Mouse (Mus musculus) heart, embryonic 16.5 days (tissue): ENCODE results near the gene Leprot. TPM values are rescaled to one million over a fixed set of nuclear protein-coding genes. Genes with fewer than 3 reads are reported as not detected.

Experiments used
- ATAC-seq: fragments of 200-750 bp; cut with Nextera tagmentation; replicated peaks from 2 replicates; pipeline ENCODE4 v1.8.0; 2017; ENCODE audit warnings: moderate number of reproducible peaks; ENCODE audit not compliant: insufficient read depth, low FRiP score; ENCODE audit errors: extremely low read depth
- H3K27ac ChIP-seq: fragments of 300-500 bp; sonication (generic); 2 replicates; pipeline ENCODE4 v1.5.1; 2014; ENCODE audit warnings: mild to moderate bottlenecking, low read length, control low read depth, moderate library complexity
- H3K27me3 ChIP-seq: fragments of 300-500 bp; sonication (generic); 2 replicates; pipeline ENCODE4 v1.6.1; 2014; ENCODE audit warnings: low read length, mixed read lengths; ENCODE audit not compliant: control insufficient read depth, insufficient read depth
- H3K36me3 ChIP-seq: fragments of 300-500 bp; sonication (generic); 2 replicates; pipeline ENCODE4 v1.6.1; 2014; ENCODE audit not compliant: control insufficient read depth, insufficient read depth
- H3K4me1 ChIP-seq: fragments of 300-500 bp; sonication (generic); 2 replicates; pipeline ENCODE4 v1.6.1; 2014; ENCODE audit warnings: low read length, mixed read lengths; ENCODE audit not compliant: control insufficient read depth, insufficient read depth
- H3K4me2 ChIP-seq: fragments of 300-500 bp; sonication (generic); 2 replicates; pipeline ENCODE4 v1.6.1; 2014; ENCODE audit warnings: low read depth, mild to moderate bottlenecking, control low read depth, low read length
- H3K4me3 ChIP-seq: fragments of 300-500 bp; sonication (generic); 2 replicates; pipeline ENCODE4 v1.5.1; 2014; ENCODE audit warnings: mild to moderate bottlenecking, control low read depth, low read length
- H3K9ac ChIP-seq: fragments of 300-500 bp; sonication (generic); 2 replicates; pipeline ENCODE4 v1.6.1; 2014; ENCODE audit warnings: low read length, control low read depth
- H3K9me3 ChIP-seq: fragments of 300-500 bp; sonication (generic); replicated peaks from 2 replicates; pipeline ENCODE4 v1.6.1; 2016; ENCODE audit warnings: low read length; ENCODE audit not compliant: control insufficient read depth
- WGBS: fragments of 180-500 bp; shearing (Covaris S2); extraction: QIAGEN DNeasy Blood & Tissue Kit; methylation state at CpG from one replicate; pipeline ENCODE4 v1.1.7; 2014; 5-methylcytosine and 5-hydroxymethylcytosine counted together
- polyA plus RNA-seq: library from polyadenylated mRNA; unstranded; fragments of >200 nt; fragmentation: Nextera tagmentation; extraction: Ambion mirVana; gene quantifications from 2 replicates; pipeline ENCODE4 v1.2.1, GENCODE M21; 2015

Leprot gene
- polyA plus RNA-seq, 1 experiment from 2014 or later = 80.8 TPM

DNA sequence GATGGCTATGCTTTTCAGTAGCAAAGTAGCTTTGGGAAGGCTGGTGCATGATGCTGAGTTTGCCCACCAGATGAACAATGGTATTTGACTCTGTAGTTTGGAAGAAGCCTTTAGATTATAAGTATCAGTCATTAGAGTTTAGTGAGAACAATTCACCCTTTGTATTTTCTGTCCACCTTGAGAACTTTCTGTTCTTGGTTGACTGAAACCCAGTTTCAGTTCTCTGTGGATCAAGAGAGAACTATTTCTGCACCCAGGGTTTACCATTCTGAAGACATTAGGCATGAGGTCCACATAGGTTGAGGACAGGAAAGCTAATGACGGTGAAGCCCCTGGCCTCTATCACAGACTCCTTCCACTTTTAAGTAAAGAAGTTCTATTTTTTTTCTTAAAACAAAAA is 10.0 kb upstream of the Leprot start:
- H3K9ac ChIP-seq = no peak overlapping the region
- no peak overlapping the region for H3K27ac ChIP-seq
- H3K4me1 ChIP-seq = no peaks in the 10 kb centered on the region
- H3K36me3 ChIP-seq = no peaks in the 10 kb centered on the region
- H3K4me3 ChIP-seq = no peak overlapping the region
- H3K9me3 ChIP-seq = no peaks in the 10 kb centered on the region
- WGBS = 80% methylated on average over 1 of the region's 1 CpGs
- ATAC-seq = no peak
- H3K27me3 ChIP-seq = no peaks in the 10 kb centered on the region
- H3K4me2 ChIP-seq = no peak overlapping the region

DNA sequence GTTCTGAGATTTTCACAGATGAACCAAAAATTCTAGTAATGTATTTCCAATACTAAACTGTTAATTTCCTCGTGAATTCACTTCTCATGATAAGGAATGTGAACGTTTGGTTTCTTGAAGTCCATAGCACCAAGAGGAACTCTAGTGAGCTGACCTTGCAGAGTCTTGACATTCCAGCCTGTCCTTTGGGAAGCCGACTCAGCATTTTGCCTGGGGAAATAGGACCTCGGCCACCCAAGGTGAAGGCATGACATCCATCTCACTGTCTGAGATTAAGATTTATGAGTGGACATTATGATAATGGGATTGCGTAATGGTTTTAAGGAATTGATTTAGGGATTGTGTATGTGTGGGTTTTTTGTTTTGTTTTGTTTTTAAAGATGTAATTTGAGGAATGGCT is 6.9 kb upstream of the Leprot start:
- no peaks in the 10 kb centered on the region for H3K4me1 ChIP-seq
- no peaks in the 10 kb centered on the region for H3K27me3 ChIP-seq
- H3K4me2 ChIP-seq = no peak overlapping the region
- no peak for ATAC-seq
- WGBS = 63% methylated on average over 5 of the region's 5 CpGs
- no peak overlapping the region for H3K27ac ChIP-seq
- H3K9ac ChIP-seq = no peak overlapping the region
- no peaks in the 10 kb centered on the region for H3K36me3 ChIP-seq
- H3K9me3 ChIP-seq = no peaks in the 10 kb centered on the region
- no peak overlapping the region for H3K4me3 ChIP-seq

- Histone ChIP-seq H3K4me2 (no peak overlapping the region), H3K4me1 (no peaks in the 10 kb centered on the region), H3K27me3 (no peaks in the 10 kb centered on the region), H3K9ac (no peak overlapping the region), H3K9me3 (no peaks in the 10 kb centered on the region), H3K4me3 (no peak overlapping the region), H3K27ac (no peak overlapping the region), H3K36me3 (no peaks in the 10 kb centered on the region)
- ATAC-seq = no peak
- 80% methylated on average over 6 of the region's 6 CpGs for WGBS
Measured at GRCm38 (mm10) chr4:101642708-101643107, 4.8 kb upstream of the Leprot start.

DNA sequence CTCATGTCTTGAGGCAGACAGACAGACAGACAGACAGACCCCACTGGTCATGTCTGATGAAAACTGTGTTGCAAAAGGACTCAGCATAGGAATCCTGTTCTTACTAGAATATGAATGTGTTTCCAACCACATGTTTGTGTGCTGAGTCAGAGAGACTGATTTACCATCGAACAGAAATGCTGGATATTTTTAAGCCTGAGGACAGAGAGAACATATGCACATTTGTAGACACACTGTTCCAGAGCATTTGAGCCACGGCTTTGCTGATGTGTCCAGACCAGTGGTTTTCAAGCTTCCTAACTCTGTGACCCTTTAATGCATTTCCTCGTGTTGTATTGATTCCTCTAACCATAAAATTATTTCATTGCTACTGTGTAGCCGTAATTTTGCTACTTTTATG is 4.3 kb upstream of the Leprot start:
- H3K4me2 ChIP-seq = no peak overlapping the region
- H3K9me3 ChIP-seq = no peaks in the 10 kb centered on the region
- H3K4me3 ChIP-seq = no peak overlapping the region
- no peak for ATAC-seq
- no peaks in the 10 kb centered on the region for H3K36me3 ChIP-seq
- no peak overlapping the region for H3K9ac ChIP-seq
- peaks cover under 1% of the 10 kb centered on the region; the same call in 1 of the 2 replicates for H3K4me1 ChIP-seq
- 57% methylated on average over 4 of the region's 4 CpGs for WGBS
- H3K27ac ChIP-seq = no peak overlapping the region
- no peaks in the 10 kb centered on the region for H3K27me3 ChIP-seq

DNA sequence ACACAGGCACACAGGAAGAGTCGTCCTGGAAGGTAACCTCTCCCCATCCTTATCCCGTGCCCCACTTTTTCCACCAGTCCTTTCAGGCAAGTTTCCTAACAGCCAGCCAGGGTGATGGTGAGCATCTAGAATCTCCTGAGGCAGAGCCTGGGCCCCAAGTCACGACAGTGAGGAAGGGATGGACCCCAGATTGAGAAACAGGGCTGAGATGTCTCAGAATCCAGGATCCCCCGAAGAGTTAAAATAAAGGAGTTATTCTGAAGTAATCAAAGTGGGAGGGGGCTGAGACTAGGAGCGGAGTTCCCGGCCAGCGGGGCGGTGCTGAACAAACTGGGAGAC is 692 bp upstream of the Leprot start:
- under 1% methylated on average over 8 of the region's 8 CpGs for WGBS
- H3K27me3 ChIP-seq = no peaks in the 10 kb centered on the region
- H3K4me1 ChIP-seq = peaks cover 13% of the 10 kb centered on the region
- peak overlapping the region; percentile 69 for H3K9ac ChIP-seq
- H3K4me3 ChIP-seq = peak overlapping the region; percentile 96
- peak overlapping the region; percentile 75 for H3K4me2 ChIP-seq
- H3K36me3 ChIP-seq = no peaks in the 10 kb centered on the region
- no peak for ATAC-seq
- peak overlapping the region; percentile 75 for H3K27ac ChIP-seq
- H3K9me3 ChIP-seq = no peaks in the 10 kb centered on the region

- peak overlapping the region; percentile 99 for H3K9ac ChIP-seq
- H3K4me1 ChIP-seq = peaks cover 13% of the 10 kb centered on the region
- H3K27me3 ChIP-seq = no peaks in the 10 kb centered on the region
- no peaks in the 10 kb centered on the region for H3K9me3 ChIP-seq
- peak overlapping the region; percentile 97 for H3K27ac ChIP-seq
- peak overlapping the region; percentile 81 for H3K4me2 ChIP-seq
- ATAC-seq = peak; percentile 7
- under 1% methylated on average over 20 of the region's 20 CpGs for WGBS
- H3K36me3 ChIP-seq = no peaks in the 10 kb centered on the region
- peak overlapping the region; percentile 96 for H3K4me3 ChIP-seq
Measured at GRCm38 (mm10) chr4:101647976-101648642, 591 bp downstream of the Leprot start.

DNA sequence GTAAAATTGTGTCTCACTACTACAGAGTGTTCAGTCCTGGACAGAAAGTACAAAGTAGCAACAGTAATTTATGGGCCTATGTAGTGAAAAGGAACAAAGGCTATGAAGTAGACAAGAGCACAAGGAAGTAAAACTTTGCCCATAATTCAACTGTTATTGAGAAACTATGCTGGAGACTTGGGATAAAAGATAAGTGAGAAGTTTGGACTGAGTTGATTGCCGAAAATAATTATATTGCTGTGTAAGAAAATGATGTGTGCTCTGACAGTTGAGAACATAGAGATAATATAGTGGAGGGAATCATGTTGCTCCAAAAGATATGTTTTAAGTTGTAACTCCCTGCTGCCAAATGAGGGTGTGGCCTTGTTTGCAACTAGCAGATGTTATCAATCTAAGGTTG is 1.2 kb downstream of the Leprot start:
- Histone ChIP-seq H3K27ac (peak overlapping the region; percentile 97), H3K4me1 (peaks cover 13% of the 10 kb centered on the region), H3K9ac (peak overlapping the region; percentile 99), H3K27me3 (no peaks in the 10 kb centered on the region), H3K36me3 (no peaks in the 10 kb centered on the region), H3K4me3 (peak overlapping the region; percentile 96), H3K9me3 (no peaks in the 10 kb centered on the region), H3K4me2 (peak overlapping the region; percentile 81)
- WGBS = 58% methylated on average over 1 of the region's 1 CpGs
- ATAC-seq = no peak

GRCm38 (mm10) chr4:101650961-101651360 is 3.4 kb downstream of the Leprot start:
- WGBS = 79% methylated on average over 2 of the region's 2 CpGs
- H3K27me3 ChIP-seq = no peaks in the 10 kb centered on the region

GRCm38 (mm10) chr4:101654256-101654655 is 6.7 kb downstream of the Leprot start:
- no peak overlapping the region for H3K4me2 ChIP-seq
- no peak for ATAC-seq
- H3K27ac ChIP-seq = no peak overlapping the region
- WGBS = 81% methylated on average over 6 of the region's 6 CpGs
- H3K4me3 ChIP-seq = no peak overlapping the region
- peaks cover 2% of the 10 kb centered on the region; the same call in 1 of the 2 replicates for H3K4me1 ChIP-seq
- no peak overlapping the region for H3K9ac ChIP-seq
- peaks cover 3% of the 10 kb centered on the region; the same call in 1 of the 2 replicates for H3K36me3 ChIP-seq
- no peaks in the 10 kb centered on the region for H3K27me3 ChIP-seq
- H3K9me3 ChIP-seq = no peaks in the 10 kb centered on the region

More at GRCm38 (mm10) chr4:101650961-101651360, 3.4 kb downstream of the Leprot start:
- H3K9me3 ChIP-seq = no peaks in the 10 kb centered on the region
- no peak overlapping the region for H3K4me2 ChIP-seq
- H3K4me1 ChIP-seq = peaks cover 13% of the 10 kb centered on the region
- ATAC-seq = no peak
- H3K9ac ChIP-seq = no peak overlapping the region
- no peak overlapping the region for H3K27ac ChIP-seq
- peaks cover under 1% of the 10 kb centered on the region; the same call in 1 of the 2 replicates for H3K36me3 ChIP-seq
- no peak overlapping the region for H3K4me3 ChIP-seq
